Mouse (Mus musculus): Measurements from ENCODE around the gene Krt20. TPM values are rescaled to one million over a fixed set of nuclear protein-coding genes. Genes with fewer than 3 reads are reported as not detected.

The Krt20 gene
- 0.55 and 0.58 TPM in 2 replicates for polyA plus RNA-seq (2015; fragmentation: Nextera tagmentation; extraction: Ambion mirVana)

DNA sequence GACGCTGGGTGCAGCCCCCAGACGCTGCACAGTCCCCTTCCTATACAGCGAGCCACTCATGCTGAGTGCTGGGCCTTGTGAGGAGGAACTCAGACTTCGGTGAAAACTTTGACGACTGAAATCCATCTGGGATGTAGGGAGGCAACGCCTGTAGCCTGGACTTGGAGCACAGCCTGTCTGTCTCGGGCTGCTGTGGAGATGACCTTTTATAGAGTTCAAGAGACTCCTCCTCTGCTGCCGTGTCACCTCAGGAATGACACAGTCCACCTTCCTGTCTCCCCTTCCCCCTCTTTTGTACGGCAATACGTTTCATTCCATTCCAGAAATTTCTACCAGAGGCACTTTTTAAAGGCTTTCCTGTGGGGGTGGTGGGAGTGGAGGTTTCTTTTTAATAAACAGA is at the start of gene Krt20:
Gene Krt20 (minus strand): TSS at position 179 of the 400 bp plus-strand sequence.
- no peak within 1 kb of the TSS for H3K27ac ChIP-seq (replicated peaks)
- H3K4me3 ChIP-seq (replicated peaks), result no peak within 1 kb of the TSS
- H3K9me3 ChIP-seq (replicated peaks), result no peaks in the 10 kb centered on the region
- H3K9ac ChIP-seq, result no peak within 1 kb of the TSS
- H3K4me2 ChIP-seq (replicated peaks), result no peak within 1 kb of the TSS
- no peaks in the 10 kb centered on the region for H3K27me3 ChIP-seq
- no peak for ATAC-seq (ENCODE audit: insufficient number of reproducible peaks, low FRiP score, low TSS enrichment, low read depth)
- WGBS, result 32% methylated on average over 10 of the region's 10 CpGs
- H3K36me3 ChIP-seq, result no peaks in the 10 kb centered on the region
- H3K4me1 ChIP-seq, result peaks cover 6% of the 10 kb centered on the region; the same call in 1 of the 2 replicates

DNA sequence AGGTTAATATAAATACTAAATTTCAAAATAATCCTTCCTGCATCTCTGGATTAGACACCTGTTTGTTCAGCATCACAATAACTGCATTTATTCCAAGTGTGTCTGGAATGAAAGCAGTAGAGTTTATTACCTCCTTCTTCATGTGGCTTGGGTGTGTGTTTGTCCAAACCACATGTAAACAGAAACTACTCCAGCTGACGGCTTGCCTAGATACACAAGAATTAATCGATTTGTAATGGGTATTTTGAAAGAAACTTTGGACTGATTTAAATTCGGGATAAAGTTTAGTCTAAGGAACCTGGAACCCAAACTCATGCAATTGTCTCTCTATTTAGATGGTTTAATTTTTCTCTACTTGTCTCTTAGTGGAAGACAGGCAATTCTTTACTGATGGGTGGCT is 37.0 kb upstream of the Krt20 start:
- H3K36me3 ChIP-seq, result no peaks in the 10 kb centered on the region
- H3K4me2 ChIP-seq (replicated peaks), result no peak overlapping the region
- no peak for ATAC-seq (ENCODE audit: insufficient number of reproducible peaks, low FRiP score, low TSS enrichment, low read depth)
- H3K27ac ChIP-seq (replicated peaks), result no peak overlapping the region
- no peak overlapping the region for H3K4me3 ChIP-seq (replicated peaks)
- H3K9me3 ChIP-seq (replicated peaks), result no peaks in the 10 kb centered on the region
- H3K9ac ChIP-seq, result no peak overlapping the region
- 70% methylated on average over 3 of the region's 3 CpGs for WGBS
- no peaks in the 10 kb centered on the region for H3K27me3 ChIP-seq
- H3K4me1 ChIP-seq, result no peaks in the 10 kb centered on the region

DNA sequence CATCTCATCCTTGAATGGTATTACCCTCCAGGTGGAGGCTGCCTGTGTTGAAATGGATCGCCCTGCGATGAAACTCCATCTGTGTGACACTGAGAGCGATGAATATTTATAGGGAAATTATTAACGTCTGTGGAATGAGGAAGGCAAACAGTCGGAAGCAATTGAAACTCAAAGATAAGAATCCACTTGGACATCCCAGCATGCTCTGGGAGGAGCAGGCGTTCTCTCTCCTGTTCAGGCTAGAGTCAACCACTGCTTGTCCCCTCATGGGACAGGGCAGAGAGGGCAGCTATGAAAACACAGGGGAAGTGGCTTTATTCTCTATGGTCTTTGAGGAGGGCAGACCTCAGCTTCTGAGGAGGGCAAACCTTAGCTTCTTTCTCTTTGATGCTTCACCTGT is 35.5 kb upstream of the Krt20 start:
- H3K4me1 ChIP-seq, result no peaks in the 10 kb centered on the region
- no peak for ATAC-seq (ENCODE audit: insufficient number of reproducible peaks, low FRiP score, low TSS enrichment, low read depth)
- H3K27ac ChIP-seq (replicated peaks), result no peak overlapping the region
- no peak overlapping the region for H3K9ac ChIP-seq
- H3K4me3 ChIP-seq (replicated peaks), result no peak overlapping the region
- no peak overlapping the region for H3K4me2 ChIP-seq (replicated peaks)
- no peaks in the 10 kb centered on the region for H3K9me3 ChIP-seq (replicated peaks)
- H3K36me3 ChIP-seq, result no peaks in the 10 kb centered on the region
- no peaks in the 10 kb centered on the region for H3K27me3 ChIP-seq
- WGBS, result 73% methylated on average over 6 of the region's 6 CpGs

DNA sequence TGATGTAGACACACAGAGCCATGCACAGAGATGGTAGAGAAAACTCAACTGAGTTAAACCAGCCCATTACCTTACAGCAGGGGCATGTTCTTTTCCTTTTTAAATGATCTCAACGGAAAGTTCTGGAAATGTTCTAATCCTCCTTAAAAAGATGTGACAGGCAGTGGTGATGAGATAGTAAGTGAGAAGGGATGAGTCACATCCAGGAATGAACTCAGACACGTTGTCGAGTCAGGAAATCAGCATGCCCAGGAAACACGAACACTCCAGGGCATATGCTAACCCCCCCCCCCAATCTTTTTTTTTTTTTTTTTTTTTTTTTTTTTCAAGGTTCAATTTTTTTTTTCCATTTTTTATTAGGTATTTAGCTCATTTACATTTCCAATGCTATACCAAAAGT is 34.5 kb upstream of the Krt20 start:
- H3K27ac ChIP-seq (replicated peaks), result no peak overlapping the region

DNA sequence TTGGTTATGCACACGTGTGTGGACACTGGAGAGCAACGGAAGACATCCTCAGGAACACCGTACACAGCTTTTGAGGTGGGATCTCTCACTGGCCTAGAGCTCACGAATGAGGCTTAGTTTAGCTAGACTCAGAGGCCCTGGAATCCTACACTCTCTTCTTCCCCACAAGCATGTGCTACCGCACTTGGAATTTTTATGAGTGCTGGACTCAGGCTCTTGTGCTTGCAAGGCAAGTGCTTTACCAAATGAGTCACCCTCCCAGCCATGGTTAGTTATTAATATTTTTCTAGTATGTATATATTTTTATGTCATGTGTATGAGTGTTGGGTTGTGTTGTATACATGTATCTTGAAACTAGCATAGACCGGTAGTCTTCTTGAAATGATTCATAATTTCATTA is 34.0 kb upstream of the Krt20 start:
- Histone ChIP-seq H3K4me1 (no peaks in the 10 kb centered on the region), H3K4me3 (replicated peaks) (no peak overlapping the region), H3K9me3 (replicated peaks) (no peaks in the 10 kb centered on the region), H3K27me3 (no peaks in the 10 kb centered on the region), H3K9ac (no peak overlapping the region), H3K27ac (replicated peaks) (no peak overlapping the region), H3K4me2 (replicated peaks) (no peak overlapping the region), H3K36me3 (no peaks in the 10 kb centered on the region)
- no peak for ATAC-seq (ENCODE audit: insufficient number of reproducible peaks, low FRiP score, low TSS enrichment, low read depth)
- WGBS, result 90% methylated on average over 6 of the region's 6 CpGs

More for the DNA sequence above, 34.5 kb upstream of the Krt20 start:
- Histone ChIP-seq H3K9me3 (replicated peaks) (no peaks in the 10 kb centered on the region), H3K27me3 (no peaks in the 10 kb centered on the region), H3K4me3 (replicated peaks) (no peak overlapping the region), H3K4me1 (no peaks in the 10 kb centered on the region), H3K4me2 (replicated peaks) (no peak overlapping the region), H3K36me3 (no peaks in the 10 kb centered on the region), H3K9ac (no peak overlapping the region)
- 51% methylated on average over 4 of the region's 4 CpGs for WGBS
- ATAC-seq (ENCODE audit: insufficient number of reproducible peaks, low FRiP score, low TSS enrichment, low read depth), result no peak

DNA sequence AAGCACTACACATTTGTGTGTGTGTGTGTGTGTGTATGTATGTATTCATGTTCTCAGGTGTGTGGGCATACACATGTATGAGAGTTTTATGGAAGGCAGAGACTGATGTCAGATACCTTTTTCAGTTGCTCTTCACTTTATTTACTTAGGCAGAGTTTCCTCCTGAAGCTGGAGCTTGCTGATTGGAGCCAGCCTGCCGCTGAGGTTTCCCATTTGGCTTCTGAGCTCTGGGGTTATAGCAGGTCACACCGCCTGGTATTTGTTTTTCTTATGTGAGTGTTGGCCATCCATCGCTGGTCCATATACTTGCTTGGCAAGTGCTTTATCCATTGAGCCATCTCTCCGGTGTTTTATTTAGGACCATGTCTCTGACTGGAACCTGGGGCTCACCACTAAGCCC is 31.3 kb upstream of the Krt20 start:
- H3K4me1 ChIP-seq, result no peaks in the 10 kb centered on the region
- no peak overlapping the region for H3K9ac ChIP-seq
- H3K9me3 ChIP-seq (replicated peaks), result no peaks in the 10 kb centered on the region
- WGBS, result 87% methylated on average over 4 of the region's 4 CpGs
- no peak overlapping the region for H3K27ac ChIP-seq (replicated peaks)
- H3K4me2 ChIP-seq (replicated peaks), result no peak overlapping the region
- no peaks in the 10 kb centered on the region for H3K36me3 ChIP-seq
- H3K4me3 ChIP-seq (replicated peaks), result no peak overlapping the region
- no peaks in the 10 kb centered on the region for H3K27me3 ChIP-seq
- no peak for ATAC-seq (ENCODE audit: insufficient number of reproducible peaks, low FRiP score, low TSS enrichment, low read depth)

DNA sequence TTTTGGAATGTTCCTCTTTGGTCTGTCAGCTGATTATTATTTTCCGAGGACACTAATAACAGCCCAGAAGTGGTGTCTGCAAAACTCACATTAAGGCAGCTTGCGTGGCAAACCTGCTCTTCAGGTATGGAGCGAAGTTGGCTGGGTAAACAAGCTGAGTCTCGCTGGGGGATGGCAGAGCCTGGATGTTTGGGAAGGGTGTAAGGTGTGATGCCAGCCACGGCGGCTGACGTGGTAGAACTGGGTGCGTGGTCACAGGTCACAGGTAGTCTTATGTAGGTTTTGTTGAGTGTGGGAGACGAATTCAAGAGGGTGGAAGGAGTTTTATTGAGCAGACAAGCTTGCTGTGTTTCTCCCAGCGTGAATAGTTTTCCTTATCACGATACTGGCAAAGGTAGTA is 30.6 kb upstream of the Krt20 start:
- Histone ChIP-seq H3K27me3 (no peaks in the 10 kb centered on the region), H3K9me3 (replicated peaks) (no peaks in the 10 kb centered on the region), H3K4me1 (no peaks in the 10 kb centered on the region), H3K36me3 (no peaks in the 10 kb centered on the region), H3K4me2 (replicated peaks) (no peak overlapping the region), H3K9ac (no peak overlapping the region), H3K27ac (replicated peaks) (peak overlapping the region; percentile 34; the same call in 1 of the 2 replicates), H3K4me3 (replicated peaks) (no peak overlapping the region)
- ATAC-seq (ENCODE audit: insufficient number of reproducible peaks, low FRiP score, low TSS enrichment, low read depth), result no peak
- WGBS, result 66% methylated on average over 11 of the region's 11 CpGs

DNA sequence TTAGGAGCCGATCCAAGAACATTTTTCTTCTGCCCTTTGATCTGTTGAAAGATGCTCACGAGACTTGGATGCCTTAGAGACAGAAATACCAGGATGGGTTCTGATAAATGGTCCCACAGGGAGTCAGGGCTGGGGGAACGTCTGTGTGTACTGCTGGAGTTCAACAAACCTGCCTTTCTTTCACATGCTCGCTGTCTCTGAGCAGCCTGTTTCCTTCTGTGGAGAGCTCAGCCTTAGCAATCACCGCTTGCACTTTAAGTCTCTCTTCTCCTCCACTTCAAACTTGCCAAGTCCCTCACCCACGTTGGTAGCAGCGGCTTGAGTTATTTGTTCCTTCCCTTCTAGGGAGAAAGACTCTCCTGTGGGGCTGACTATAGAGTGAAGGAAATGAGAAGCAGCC is 28.4 kb upstream of the Krt20 start:
- no peak overlapping the region for H3K4me2 ChIP-seq (replicated peaks)
- H3K27me3 ChIP-seq, result no peaks in the 10 kb centered on the region
- H3K4me1 ChIP-seq, result no peaks in the 10 kb centered on the region
- H3K4me3 ChIP-seq (replicated peaks), result no peak overlapping the region
- WGBS, result 21% methylated on average over 7 of the region's 7 CpGs
- no peak overlapping the region for H3K9ac ChIP-seq
- no peaks in the 10 kb centered on the region for H3K36me3 ChIP-seq
- ATAC-seq (ENCODE audit: insufficient number of reproducible peaks, low FRiP score, low TSS enrichment, low read depth), result no peak
- no peaks in the 10 kb centered on the region for H3K9me3 ChIP-seq (replicated peaks)
- 0 out of 2 replicates have a peak overlapping the region, but pooled peaks have one; percentile 28 for H3K27ac ChIP-seq (replicated peaks)

DNA sequence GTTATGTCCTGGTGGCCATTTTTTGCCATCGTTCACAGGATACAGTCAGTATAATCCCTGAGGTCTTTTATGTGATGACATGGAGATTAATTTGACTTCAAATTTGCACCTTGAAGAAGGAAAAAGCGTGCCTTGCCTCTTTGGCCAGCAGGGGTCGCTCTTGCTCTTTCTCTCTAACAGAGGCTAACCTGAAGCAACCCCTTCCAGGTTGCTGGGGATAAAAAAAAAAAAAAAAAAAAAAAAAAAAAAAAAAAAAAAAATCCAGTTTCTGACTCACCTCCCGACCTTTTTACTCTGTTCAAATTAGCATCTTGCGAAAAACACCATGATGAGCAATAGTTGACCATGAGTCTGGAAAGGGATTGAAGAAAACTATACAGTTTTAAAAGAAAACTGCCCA is 26.9 kb upstream of the Krt20 start:
- Histone ChIP-seq H3K27me3 (no peaks in the 10 kb centered on the region), H3K27ac (replicated peaks) (no peak overlapping the region), H3K4me2 (replicated peaks) (no peak overlapping the region), H3K9ac (no peak overlapping the region), H3K4me3 (replicated peaks) (no peak overlapping the region), H3K36me3 (no peaks in the 10 kb centered on the region), H3K4me1 (no peaks in the 10 kb centered on the region), H3K9me3 (replicated peaks) (no peaks in the 10 kb centered on the region)
- ATAC-seq (ENCODE audit: insufficient number of reproducible peaks, low FRiP score, low TSS enrichment, low read depth), result no peak
- 2% methylated on average over 5 of the region's 5 CpGs for WGBS

DNA sequence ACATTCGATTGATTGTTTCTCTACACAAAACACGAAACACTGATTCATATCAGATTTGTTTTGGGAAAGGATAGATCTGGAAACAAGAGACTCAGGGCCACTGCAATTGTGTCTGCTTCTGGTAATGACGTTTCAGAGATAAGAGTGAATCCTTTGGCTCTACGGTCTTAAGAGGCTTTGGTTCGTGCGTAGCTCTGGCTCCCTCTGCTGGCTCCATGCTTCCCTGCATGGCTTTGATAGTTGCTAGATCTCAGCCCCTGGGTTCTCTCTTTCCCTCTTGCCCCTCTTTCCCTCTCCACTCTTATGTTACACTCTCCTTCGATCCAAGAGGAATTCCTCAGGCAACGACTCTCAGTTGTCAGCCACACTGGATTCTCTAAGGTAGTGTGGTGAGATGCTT is 25.2 kb upstream of the Krt20 start:
- Histone ChIP-seq H3K4me2 (replicated peaks) (no peak overlapping the region), H3K27me3 (no peaks in the 10 kb centered on the region), H3K4me1 (no peaks in the 10 kb centered on the region), H3K27ac (replicated peaks) (no peak overlapping the region), H3K9ac (no peak overlapping the region), H3K36me3 (no peaks in the 10 kb centered on the region), H3K4me3 (replicated peaks) (no peak overlapping the region), H3K9me3 (replicated peaks) (no peaks in the 10 kb centered on the region)
- ATAC-seq (ENCODE audit: insufficient number of reproducible peaks, low FRiP score, low TSS enrichment, low read depth), result no peak
- 9% methylated on average over 8 of the region's 8 CpGs for WGBS

DNA sequence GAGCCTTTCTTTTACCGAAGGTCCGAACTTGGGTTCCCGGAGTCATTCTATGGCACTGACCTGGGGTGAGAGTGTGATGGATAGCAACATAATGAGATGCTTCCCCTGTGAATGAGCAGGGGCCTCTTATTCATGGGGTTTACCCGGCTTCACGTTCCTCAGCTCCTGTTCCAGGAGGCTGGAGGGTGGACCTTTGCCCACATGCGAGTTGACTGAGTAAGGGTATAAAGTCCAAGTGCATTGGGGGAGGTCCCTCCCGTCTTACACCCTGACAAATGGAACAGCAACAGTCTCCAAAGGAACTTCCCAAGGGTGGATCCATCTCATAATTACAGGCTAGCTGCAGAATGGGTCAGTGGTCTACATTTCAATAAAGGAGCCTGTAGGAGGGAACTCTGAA is 23.8 kb upstream of the Krt20 start:
- H3K9ac ChIP-seq, result no peak overlapping the region
- ATAC-seq (ENCODE audit: insufficient number of reproducible peaks, low FRiP score, low TSS enrichment, low read depth), result no peak
- H3K27ac ChIP-seq (replicated peaks), result no peak overlapping the region
- H3K4me3 ChIP-seq (replicated peaks), result no peak overlapping the region
- H3K4me1 ChIP-seq, result no peaks in the 10 kb centered on the region
- H3K9me3 ChIP-seq (replicated peaks), result no peaks in the 10 kb centered on the region
- no peak overlapping the region for H3K4me2 ChIP-seq (replicated peaks)
- WGBS, result 71% methylated on average over 7 of the region's 7 CpGs
- no peaks in the 10 kb centered on the region for H3K36me3 ChIP-seq
- no peaks in the 10 kb centered on the region for H3K27me3 ChIP-seq

DNA sequence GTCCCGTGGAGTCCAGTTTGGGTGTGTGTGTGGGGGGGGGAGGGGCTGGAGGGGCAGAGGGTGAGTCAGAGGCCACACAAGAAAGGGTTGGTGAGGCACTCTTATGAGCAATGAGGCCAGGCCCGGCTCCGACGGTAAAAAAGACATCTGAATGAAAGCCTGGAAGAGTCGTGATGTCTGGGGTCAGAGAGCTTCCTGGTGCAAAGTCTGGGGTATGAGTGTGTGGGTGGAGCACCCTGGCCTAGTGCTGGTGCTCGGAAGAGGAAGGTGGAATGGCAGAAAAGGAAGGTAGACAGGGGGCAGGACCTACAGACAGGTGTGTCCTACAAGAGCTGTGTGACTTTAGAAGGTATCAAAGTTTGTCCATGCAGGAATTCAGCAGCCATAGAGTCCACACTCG is 20.9 kb upstream of the Krt20 start:
- Histone ChIP-seq H3K9ac (no peak overlapping the region), H3K4me1 (no peaks in the 10 kb centered on the region), H3K4me2 (replicated peaks) (no peak overlapping the region), H3K27ac (replicated peaks) (no peak overlapping the region), H3K27me3 (no peaks in the 10 kb centered on the region), H3K36me3 (no peaks in the 10 kb centered on the region), H3K4me3 (replicated peaks) (no peak overlapping the region), H3K9me3 (replicated peaks) (no peaks in the 10 kb centered on the region)
- 52% methylated on average over 7 of the region's 7 CpGs for WGBS
- no peak for ATAC-seq (ENCODE audit: insufficient number of reproducible peaks, low FRiP score, low TSS enrichment, low read depth)
